Mouse (Mus musculus) urinary bladder, postnatal 14 days (tissue): Measurements from ENCODE around the gene Exoc6.

Experiments
- DNase-seq: peaks from one replicate; pipeline ENCODE4 v3.0.0; 2021; ENCODE audit warnings: low spot score

Gene Exoc6

GRCm38 (mm10) chr19:37690716-37691115 lies 140.5 kb downstream of the Exoc6 start:
- DNase-seq = no peak

GRCm38 (mm10) chr19:37692879-37693278 lies 142.7 kb downstream of the Exoc6 start:
- DNase-seq = no peak

- no peak for DNase-seq
These were observed 144.9 kb downstream of the Exoc6 start for GRCm38 (mm10) chr19:37695146-37695545.

GRCm38 (mm10) chr19:37695762-37696602 lies 145.8 kb downstream of the Exoc6 start:
- no peak for DNase-seq

- DNase-seq = no peak
These were observed 146.6 kb downstream of the Exoc6 start for GRCm38 (mm10) chr19:37696603-37697334.

- DNase-seq = no peak
These were observed 147.1 kb downstream of the Exoc6 start for GRCm38 (mm10) chr19:37697335-37697636.

- DNase-seq = no peak
These were observed 147.5 kb downstream of the Exoc6 start, which contains the start of gene Cyp26a1 for GRCm38 (mm10) chr19:37697651-37698272. Gene Cyp26a1 (plus strand): TSS chr19:37697798.

- DNase-seq = no peak
These were observed 148.3 kb downstream of the Exoc6 start for GRCm38 (mm10) chr19:37698273-37699160.

GRCm38 (mm10) chr19:37699711-37700110 lies 149.5 kb downstream of the Exoc6 start:
- no peak for DNase-seq

- no peak for DNase-seq
These were observed 152.3 kb downstream of the Exoc6 start for GRCm38 (mm10) chr19:37702377-37703076.

- DNase-seq = peak; percentile 73
These were observed 153.8 kb downstream of the Exoc6 start for GRCm38 (mm10) chr19:37703902-37704509.

- no peak for DNase-seq
These were observed 155.5 kb downstream of the Exoc6 start for GRCm38 (mm10) chr19:37705722-37706121.

- DNase-seq = no peak
These were observed 164.5 kb downstream of the Exoc6 start for GRCm38 (mm10) chr19:37714681-37715080.

GRCm38 (mm10) chr19:37715980-37716379 lies 165.8 kb downstream of the Exoc6 start:
- DNase-seq = no peak

GRCm38 (mm10) chr19:37716524-37717175 lies 166.4 kb downstream of the Exoc6 start:
- no peak for DNase-seq

- DNase-seq = no peak
These were observed 168.9 kb downstream of the Exoc6 start for GRCm38 (mm10) chr19:37719166-37719565.

GRCm38 (mm10) chr19:37724591-37724990 lies 174.4 kb downstream of the Exoc6 start:
- DNase-seq = no peak

- DNase-seq = no peak
These were observed 176.4 kb downstream of the Exoc6 start for GRCm38 (mm10) chr19:37726585-37726984.

- DNase-seq = no peak
These were observed 177.1 kb downstream of the Exoc6 start for GRCm38 (mm10) chr19:37727366-37727765.
